Mouse (Mus musculus): Measurements from ENCODE around the gene Ces1e. TPM values are rescaled to one million over a fixed set of nuclear protein-coding genes. Genes with fewer than 3 reads are reported as not detected.

The Ces1e gene
- not detected for polyA plus RNA-seq (2017; shearing (Covaris generic))

GRCm38 (mm10) chr8:93229446-93229845, at the start of gene Ces1e:
Ces1e (minus strand) TSS chr8:93229619.

GRCm38 (mm10) chr8:93197685-93198525, 31.5 kb downstream of the Ces1e start, which contains the start of gene Ces1d:
Ces1d (minus strand) TSS chr8:93197838.

Other genes with a start within 250 kb of the Ces1e start
- gene Ces1a, start 181.4 kb downstream of the Ces1e start, polyA plus RNA-seq (2017; shearing (Covaris generic)) = not detected
- not detected for gene Ces1b, start 149.6 kb downstream of the Ces1e start, polyA plus RNA-seq (2017; shearing (Covaris generic))
- not detected for gene Ces1c, start 98.3 kb downstream of the Ces1e start, polyA plus RNA-seq (2017; shearing (Covaris generic))
- not detected for gene Ces1d, start 31.8 kb downstream of the Ces1e start, polyA plus RNA-seq (2017; shearing (Covaris generic))
- gene Ces1f, start 50.1 kb upstream of the Ces1e start, polyA plus RNA-seq (2017; shearing (Covaris generic)) = not detected
- not detected for gene Ces1g, start 107.7 kb upstream of the Ces1e start, polyA plus RNA-seq (2017; shearing (Covaris generic))
- not detected for gene Ces1h, start 150.1 kb upstream of the Ces1e start, polyA plus RNA-seq (2017; shearing (Covaris generic))